Mouse (Mus musculus) testis, adult 2 months (tissue): ENCODE measurements at regions not wholly inside any gene's neighbourhood (a gene's known extent, or its start where the extent isn't known, plus 50 kb on each side); places are given as distances from the start of the nearest gene placed in this dataset.

Experiments used
- H3K27ac ChIP-seq: fragments of 200-500 bp; 2 replicates; pipeline ENCODE4 v1.5.1; 2012; ENCODE audit warnings: low read depth, low read length; ENCODE audit not compliant: control insufficient read depth, insufficient read depth
- H3K27me3 ChIP-seq: fragments of 200-500 bp; 2 replicates; pipeline ENCODE4 v1.6.1; 2012; ENCODE audit warnings: mild to moderate bottlenecking, low read length, moderate library complexity; ENCODE audit not compliant: control insufficient read depth, insufficient read depth
- H3K36me3 ChIP-seq: fragments of 200-500 bp; 2 replicates; pipeline ENCODE4 v1.6.1; 2012; ENCODE audit warnings: mild to moderate bottlenecking, low read length; ENCODE audit not compliant: control insufficient read depth, insufficient read depth
- H3K4me1 ChIP-seq: fragments of 200-500 bp; 2 replicates; pipeline ENCODE4 v1.6.1; 2012; ENCODE audit warnings: low read length; ENCODE audit not compliant: control insufficient read depth, insufficient read depth
- H3K4me3 ChIP-seq: fragments of 200-500 bp; 2 replicates; pipeline ENCODE4 v1.5.1; 2012; ENCODE audit warnings: low read depth, mild to moderate bottlenecking, low read length, moderate library complexity, mixed read lengths; ENCODE audit not compliant: control insufficient read depth
- CTCF ChIP-seq: fragments of 200-500 bp; IDR thresholded peaks from 2 replicates; pipeline ENCODE4 v1.5.1; 2012; ENCODE audit warnings: low read depth, mild to moderate bottlenecking, inconsistent platforms, low read length, moderate library complexity; ENCODE audit not compliant: control insufficient read depth, insufficient read depth, insufficient replicate concordance
- POLR2A ChIP-seq: fragments of 200-500 bp; IDR thresholded peaks from 2 replicates; pipeline ENCODE4 v1.6.1; 2012; ENCODE audit warnings: low read depth, mild to moderate bottlenecking, inconsistent platforms, low read length, moderate library complexity; ENCODE audit not compliant: control insufficient read depth

- TF ChIP-seq POLR2A (no peak), CTCF (no peak)
- H3K36me3 ChIP-seq: no peaks in the 10 kb centered on the region
- no peak overlapping the region for H3K4me3 ChIP-seq
- no peaks in the 10 kb centered on the region for H3K4me1 ChIP-seq
- no peaks in the 10 kb centered on the region for H3K27me3 ChIP-seq
- H3K27ac ChIP-seq: no peak overlapping the region; the same call in 1 of the 2 replicates
These were observed 79.7 kb upstream of the Bcl6 start for GRCm38 (mm10) chr16:24068250-24068813.

GRCm38 (mm10) chr16:24062314-24062713 lies 73.7 kb upstream of the Bcl6 start:
- no peak overlapping the region for H3K4me3 ChIP-seq
- no peak for TF ChIP-seq CTCF
- no peak for TF ChIP-seq POLR2A
- no peaks in the 10 kb centered on the region for H3K27me3 ChIP-seq
- H3K27ac ChIP-seq: no peak overlapping the region
- H3K36me3 ChIP-seq: no peaks in the 10 kb centered on the region
- H3K4me1 ChIP-seq: no peaks in the 10 kb centered on the region

- H3K27me3 ChIP-seq: no peaks in the 10 kb centered on the region
- H3K27ac ChIP-seq: no peak overlapping the region
These were observed 72.8 kb upstream of the Bcl6 start for GRCm38 (mm10) chr16:24061496-24061895.

GRCm38 (mm10) chr16:24059090-24059600 lies 70.5 kb upstream of the Bcl6 start:
- TF ChIP-seq POLR2A (no peak), CTCF (no peak)
- no peak overlapping the region for H3K27ac ChIP-seq
- no peaks in the 10 kb centered on the region for H3K36me3 ChIP-seq
- H3K4me3 ChIP-seq: no peak overlapping the region
- no peaks in the 10 kb centered on the region for H3K27me3 ChIP-seq
- no peaks in the 10 kb centered on the region for H3K4me1 ChIP-seq

More at GRCm38 (mm10) chr16:24061496-24061895, 72.8 kb upstream of the Bcl6 start:
- no peak overlapping the region for H3K4me3 ChIP-seq
- TF ChIP-seq CTCF (no peak), POLR2A (no peak)
- no peaks in the 10 kb centered on the region for H3K4me1 ChIP-seq
- no peaks in the 10 kb centered on the region for H3K36me3 ChIP-seq

- Histone ChIP-seq H3K36me3 (no peaks in the 10 kb centered on the region), H3K4me1 (no peaks in the 10 kb centered on the region), H3K27me3 (no peaks in the 10 kb centered on the region), H3K27ac (no peak overlapping the region), H3K4me3 (no peak overlapping the region)
- TF ChIP-seq POLR2A (no peak), CTCF (no peak)
These were observed 68.4 kb upstream of the Bcl6 start for GRCm38 (mm10) chr16:24056885-24057531.

GRCm38 (mm10) chr16:24056123-24056884 lies 67.7 kb upstream of the Bcl6 start:
- TF ChIP-seq CTCF: no peak
- TF ChIP-seq POLR2A: no peak
- Histone ChIP-seq H3K27ac (no peak overlapping the region), H3K4me3 (no peak overlapping the region), H3K36me3 (no peaks in the 10 kb centered on the region), H3K27me3 (no peaks in the 10 kb centered on the region), H3K4me1 (no peaks in the 10 kb centered on the region)

GRCm38 (mm10) chr16:24054293-24054692 lies 65.6 kb upstream of the Bcl6 start:
- Histone ChIP-seq H3K27me3 (no peaks in the 10 kb centered on the region), H3K36me3 (no peaks in the 10 kb centered on the region), H3K4me3 (no peak overlapping the region), H3K4me1 (no peaks in the 10 kb centered on the region; the same call in 1 of the 2 replicates), H3K27ac (no peak overlapping the region)
- TF ChIP-seq POLR2A: no peak
